Mouse (Mus musculus) stomach, postnatal 0 days (tissue): ENCODE measurements around the gene Romo1. TPM values are rescaled to one million over a fixed set of nuclear protein-coding genes. Genes with fewer than 3 reads are reported as not detected.

Experiments
- ATAC-seq: fragments of 200-750 bp; cut with Nextera tagmentation; 2 replicates; pipeline ENCODE4 v1.8.0; 2017; ENCODE audit not compliant: low FRiP score, low TSS enrichment
- DNase-seq: peaks from one replicate; pipeline ENCODE4 v3.0.0-alpha.2; 2016; ENCODE audit warnings: low spot score
- H3K27ac ChIP-seq: fragments of 300-500 bp; sonication (generic); replicated peaks from 2 replicates; pipeline ENCODE4 v1.5.1; 2014; ENCODE audit warnings: mild to moderate bottlenecking, control low read depth
- H3K27me3 ChIP-seq: fragments of 300-500 bp; sonication (generic); 2 replicates; pipeline ENCODE4 v1.6.1; 2014; ENCODE audit warnings: low read length; ENCODE audit not compliant: control insufficient read depth, insufficient read depth
- H3K36me3 ChIP-seq: fragments of 300-500 bp; sonication (generic); 2 replicates; pipeline ENCODE4 v1.6.1; 2014; ENCODE audit warnings: low read length, mixed read lengths; ENCODE audit not compliant: control insufficient read depth, insufficient read depth
- H3K4me1 ChIP-seq: fragments of 300-500 bp; sonication (generic); replicated peaks from 2 replicates; pipeline ENCODE4 v1.6.1; 2014; ENCODE audit warnings: antibody characterized with exemption; ENCODE audit not compliant: control insufficient read depth, insufficient read depth
- H3K4me2 ChIP-seq: fragments of 300-500 bp; sonication (generic); replicated peaks from 2 replicates; pipeline ENCODE4 v1.6.1; 2014; ENCODE audit warnings: low read depth, mild to moderate bottlenecking, control low read depth, moderate library complexity
- H3K4me3 ChIP-seq: fragments of 300-500 bp; sonication (generic); 2 replicates; pipeline ENCODE4 v1.5.1; 2014; ENCODE audit warnings: low read depth, low read length, control low read depth
- H3K9ac ChIP-seq: fragments of 300-500 bp; sonication (generic); 2 replicates; pipeline ENCODE4 v1.6.1; 2014; ENCODE audit warnings: mild to moderate bottlenecking, low read length, control low read depth, mixed read lengths
- H3K9me3 ChIP-seq: fragments of 300-500 bp; sonication (generic); 2 replicates; pipeline ENCODE4 v1.6.1; 2016; ENCODE audit warnings: low read length; ENCODE audit not compliant: control insufficient read depth
- CTCF ChIP-seq: IDR thresholded peaks from 2 replicates; pipeline ENCODE4 v1.5.1; 2016; ENCODE audit warnings: antibody characterized with exemption, low read depth, mild to moderate bottlenecking, moderate library complexity
- EP300 ChIP-seq: optimal IDR thresholded peaks from 2 replicates; pipeline ENCODE3; 2016; ENCODE audit warnings: antibody characterized with exemption
- WGBS: fragments of 180-500 bp; shearing (Covaris S2); extraction: QIAGEN DNeasy Blood & Tissue Kit; methylation state at CpG from one replicate; pipeline ENCODE4 v1.1.7; 2014; 5-methylcytosine and 5-hydroxymethylcytosine counted together
- polyA plus RNA-seq: library from polyadenylated mRNA; unstranded; fragments of >200 nt; fragmentation: Nextera tagmentation; extraction: Ambion mirVana; gene quantifications from 2 replicates; pipeline ENCODE4 v1.2.1, GENCODE M21; 2015

The Romo1 gene
- polyA plus RNA-seq, 1 experiment from 2014 or later = 415 TPM

GRCm38 (mm10) chr2:156145486-156146130 lies 1.8 kb downstream of the Romo1 start:
- H3K9me3 ChIP-seq = no peaks in the 10 kb centered on the region

GRCm38 (mm10) chr2:156146272-156146989 lies 2.6 kb downstream of the Romo1 start:
- Histone ChIP-seq H3K9me3 (no peaks in the 10 kb centered on the region), H3K36me3 (peaks cover 18% of the 10 kb centered on the region), H3K4me3 (no peak overlapping the region), H3K4me1 (peaks cover 3% of the 10 kb centered on the region; the same call in 1 of the 2 replicates), H3K4me2 (no peak overlapping the region), H3K27me3 (no peaks in the 10 kb centered on the region), H3K9ac (no peak overlapping the region), H3K27ac (no peak overlapping the region)
- DNase-seq = no peak
- ATAC-seq = no peak
- TF ChIP-seq CTCF (no peak), EP300 (no peak)
- 59% methylated on average over 5 of the region's 5 CpGs for whole genome bisulfite sequencing

More at GRCm38 (mm10) chr2:156145486-156146130, 1.8 kb downstream of the Romo1 start:
- no peak overlapping the region for H3K9ac ChIP-seq
- TF ChIP-seq EP300 (no peak), CTCF (no peak)
- DNase-seq (no peak), ATAC-seq (no peak)
- H3K27me3 ChIP-seq = no peaks in the 10 kb centered on the region
- no peak overlapping the region for H3K27ac ChIP-seq
- no peak overlapping the region; the same call in 1 of the 2 replicates for H3K4me2 ChIP-seq
- WGBS = 62% methylated on average over 11 of the region's 11 CpGs
- no peak overlapping the region for H3K4me3 ChIP-seq
- H3K36me3 ChIP-seq = peaks cover 18% of the 10 kb centered on the region
- peaks cover 3% of the 10 kb centered on the region; the same call in 1 of the 2 replicates for H3K4me1 ChIP-seq

GRCm38 (mm10) chr2:156147316-156147915 lies 3.6 kb downstream of the Romo1 start:
- DNase-seq = no peak
- H3K36me3 ChIP-seq = peaks cover 18% of the 10 kb centered on the region

GRCm38 (mm10) chr2:156151538-156151937 lies 7.7 kb downstream of the Romo1 start:
- peaks cover 18% of the 10 kb centered on the region for H3K36me3 ChIP-seq

More at GRCm38 (mm10) chr2:156147316-156147915, 3.6 kb downstream of the Romo1 start:
- H3K27me3 ChIP-seq = no peaks in the 10 kb centered on the region
- no peak overlapping the region for H3K27ac ChIP-seq
- TF ChIP-seq CTCF (no peak), EP300 (no peak)
- no peak for ATAC-seq
- H3K4me1 ChIP-seq = peaks cover 3% of the 10 kb centered on the region; the same call in 1 of the 2 replicates
- no peaks in the 10 kb centered on the region for H3K9me3 ChIP-seq
- no peak overlapping the region for H3K9ac ChIP-seq
- no peak overlapping the region for H3K4me2 ChIP-seq
- H3K4me3 ChIP-seq = no peak overlapping the region
- 74% methylated on average over 3 of the region's 3 CpGs for WGBS

GRCm38 (mm10) chr2:156165478-156165877 lies 21.6 kb downstream of the Romo1 start:
- 89% methylated on average over 1 of the region's 1 CpGs for WGBS
- Histone ChIP-seq H3K9ac (no peak overlapping the region), H3K9me3 (no peaks in the 10 kb centered on the region), H3K27ac (no peak overlapping the region), H3K27me3 (no peaks in the 10 kb centered on the region), H3K36me3 (peaks cover 23% of the 10 kb centered on the region), H3K4me2 (no peak overlapping the region), H3K4me3 (no peak overlapping the region), H3K4me1 (no peaks in the 10 kb centered on the region)
- DNase-seq = no peak
- no peak for ATAC-seq
- TF ChIP-seq CTCF (no peak), EP300 (no peak)

More at GRCm38 (mm10) chr2:156151538-156151937, 7.7 kb downstream of the Romo1 start:
- DNase-seq = no peak
- no peak for ATAC-seq
- Histone ChIP-seq H3K9me3 (no peaks in the 10 kb centered on the region), H3K27ac (no peak overlapping the region), H3K9ac (no peak overlapping the region), H3K4me1 (no peaks in the 10 kb centered on the region), H3K27me3 (no peaks in the 10 kb centered on the region), H3K4me3 (no peak overlapping the region), H3K4me2 (no peak overlapping the region)
- TF ChIP-seq CTCF (peak; percentile 35), EP300 (no peak)
